In genomic region chr14:101672226-101672625, GRCm38 (mm10) we compare ENCODE assay signal across 2 mouse cellular contexts.
A peak's percentile ranks its signal among the peaks of the same experiment; 100 is the strongest.
TF ChIP-seq lines count a peak whose summit lies in the region.

No protein-coding gene starts in this region.

TF ChIP-seq in CH12.LX, 34 proteins besides CTCF, POLR2A, EP300 and RAD21 (continued from another document):
- TF ChIP-seq BHLHE40 (IDR thresholded peaks at IDR 0.05; ENCODE audit: low read depth, low read length) = peak; percentile 35; the same call in 1 of the 2 replicates
- no peak for TF ChIP-seq ZKSCAN1 (IDR thresholded peaks at IDR 0.05; ENCODE audit: borderline replicate concordance, low read depth, low read length)
- no peak for TF ChIP-seq MXI1 (IDR thresholded peaks at IDR 0.05; ENCODE audit: low read depth, low read length)
- peak; percentile 97 for TF ChIP-seq ZNF384 (IDR thresholded peaks at IDR 0.05; ENCODE audit: low read depth, low read length)
- TF ChIP-seq TCF12 (IDR thresholded peaks at IDR 0.05; ENCODE audit: low read depth, low read length) = no peak; the same call in 1 of the 2 replicates
- 0 out of 2 replicates have a peak, but pooled peaks have one; percentile 41 for TF ChIP-seq MAZ (IDR thresholded peaks at IDR 0.05; ENCODE audit: low read depth, low read length)
- TF ChIP-seq SIN3A (IDR thresholded peaks at IDR 0.05; ENCODE audit: low read length) = peak; percentile 61; the same call in 1 of the 2 replicates
- peak; percentile 65 for TF ChIP-seq MYC (IDR thresholded peaks at IDR 0.05; ENCODE audit: low read depth, low read length)
- TF ChIP-seq MEF2A (IDR thresholded peaks at IDR 0.05; ENCODE audit: borderline replicate concordance, low read depth, low read length) = peak; percentile 71
- TF ChIP-seq JUND (conservative IDR thresholded peaks at IDR 0.05; ENCODE audit: low read depth, low read length) = no peak
- TF ChIP-seq IRF4 (IDR thresholded peaks at IDR 0.05; ENCODE audit: low read depth, low read length) = peak; percentile 84
- TF ChIP-seq CHD2 (IDR thresholded peaks at IDR 0.05; ENCODE audit: low read length) = peak; percentile 89

TF ChIP-seq in MEL, 35 proteins besides CTCF, POLR2A, EP300 and RAD21 (continued from another document):
- TF ChIP-seq POLR2AphosphoS2 (IDR thresholded peaks at IDR 0.05; ENCODE audit: low read length) (no peak), TAL1 (IDR thresholded peaks at IDR 0.05; ENCODE audit: low read length) (no peak), TBP (IDR thresholded peaks at IDR 0.05; ENCODE audit: low read depth, low read length) (no peak)
TF ChIP-seq in MEL: peak in this region for 1.
